Mouse (Mus musculus) C2C12 (cell line): ENCODE measurements around the gene Raly.

Experiments used
- CTCF ChIP-seq: IDR thresholded peaks from one replicate; pipeline ENCODE4 v1.5.1; 2011; ENCODE audit not compliant: control insufficient read depth, insufficient read depth, insufficient read length
- MAX ChIP-seq: IDR thresholded peaks from one replicate; pipeline ENCODE4 v1.6.1; 2011; ENCODE audit warnings: mild to moderate bottlenecking, control low read depth

DNA sequence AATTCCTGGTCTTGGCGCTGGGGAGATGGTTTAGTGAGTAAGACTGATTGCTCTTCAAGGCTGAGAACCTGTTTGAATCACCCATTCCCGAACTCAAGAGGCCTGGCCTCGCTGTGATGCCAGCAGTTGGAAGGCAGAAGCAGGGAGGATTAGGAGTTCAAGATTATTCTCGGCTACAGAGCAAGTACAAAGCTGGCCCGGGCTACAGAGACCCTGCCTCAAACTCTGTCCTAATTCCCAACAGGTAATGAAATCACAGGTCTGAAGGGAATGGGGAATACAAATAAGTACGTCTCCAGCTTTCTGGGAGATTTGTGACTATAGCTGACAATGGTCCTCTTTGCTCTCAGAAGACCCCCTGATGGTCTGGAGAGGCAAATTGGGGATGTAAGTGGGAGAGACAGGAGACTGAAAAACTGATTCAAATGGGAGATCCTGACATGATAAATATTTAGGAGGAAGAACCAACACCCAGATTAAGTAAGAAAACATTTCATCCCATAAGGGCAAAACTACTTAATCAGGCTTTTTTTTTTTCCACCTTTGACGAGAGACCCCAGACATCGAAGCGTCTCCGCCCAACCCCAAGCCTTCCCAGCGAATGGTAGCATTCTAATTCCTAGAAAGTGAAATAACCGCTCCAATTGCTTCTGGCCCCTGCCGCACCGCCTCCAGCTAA is 780 bp upstream of the Raly start:
- TF ChIP-seq CTCF (no peak), MAX (no peak)
